Mouse (Mus musculus) CH12.LX (cell line): ENCODE data around the gene Zbtb37. TPM values are rescaled to one million over a fixed set of nuclear protein-coding genes. Genes with fewer than 3 reads are reported as not detected.

Experiments
- DNase-seq: peaks from one replicate; pipeline ENCODE4 v3.0.0-alpha.2; 2013; ENCODE audit errors: extremely low read depth
- H3K27ac ChIP-seq: 2 replicates; pipeline ENCODE4 v1.5.1; 2012; ENCODE audit warnings: low read depth, mild to moderate bottlenecking, control low read depth, moderate library complexity; ENCODE audit not compliant: insufficient read depth
- H3K27me3 ChIP-seq: replicated peaks from 2 replicates; pipeline ENCODE3; 2012; ENCODE audit warnings: inconsistent platforms
- H3K36me3 ChIP-seq, 2 experiments: replicated peaks in 1 of 2; 2 replicates each; pipeline versions ENCODE3 to v1.6.1; 2012; ENCODE audit warnings: inconsistent platforms in 1 of 2, low read length in 1 of 2, mild to moderate bottlenecking in 1 of 2, mixed read lengths in 1 of 2, moderate library complexity in 1 of 2; ENCODE audit not compliant: control insufficient read depth in 1 of 2, insufficient read depth in 1 of 2
- H3K4me1 ChIP-seq, 2 experiments: 2 replicates each; pipeline ENCODE4 v1.6.1; 2012; ENCODE audit warnings: inconsistent platforms in 1 of 2, moderate library complexity in 1 of 2; ENCODE audit not compliant: insufficient read depth in 2 of 2, control insufficient read depth in 1 of 2
- H3K4me2 ChIP-seq: 2 replicates; pipeline ENCODE4 v1.6.1; 2012; ENCODE audit warnings: low read depth, mild to moderate bottlenecking, control low read depth; ENCODE audit not compliant: poor library complexity, insufficient read depth, severe bottlenecking
- H3K4me3 ChIP-seq, 3 experiments: fragments of 150-350 bp in 1 of 3; sonication (generic) in 1 of 3; replicated peaks in 1 of 3; 2 replicates each; pipeline versions ENCODE3 to v1.5.1; 2011 to 2012; ENCODE audit warnings: low read depth in 2 of 3, low read length in 2 of 3, mild to moderate bottlenecking in 2 of 3, moderate library complexity in 2 of 3, control low read depth in 1 of 3, improper control_type of control experiment in 1 of 3, inconsistent platforms in 1 of 3, mixed read lengths in 1 of 3; ENCODE audit not compliant: poor library complexity in 1 of 3
- H3K79me2 ChIP-seq: replicated peaks from 2 replicates; pipeline ENCODE4 v1.6.1; 2012; ENCODE audit warnings: mild to moderate bottlenecking, moderate library complexity; ENCODE audit not compliant: control insufficient read depth, poor library complexity, insufficient read depth, severe bottlenecking; ENCODE audit errors: extremely low read depth
- H3K9ac ChIP-seq: 2 replicates; pipeline ENCODE4 v1.6.1; 2012; ENCODE audit warnings: low read depth, mild to moderate bottlenecking, control low read depth, moderate library complexity; ENCODE audit not compliant: insufficient read depth
- H3K9me3 ChIP-seq: replicated peaks from 2 replicates; pipeline ENCODE3; 2012; ENCODE audit warnings: low read length, inconsistent platforms, mixed read lengths
- BHLHE40 ChIP-seq: IDR thresholded peaks from 2 replicates; pipeline ENCODE4 v1.6.1; 2011; ENCODE audit warnings: mild to moderate bottlenecking, low read depth, low read length, improper control_type of control experiment
- CHD1 ChIP-seq: IDR thresholded peaks from 2 replicates; pipeline ENCODE4 v1.6.1; 2012; ENCODE audit warnings: low read depth, low read length, improper control_type of control experiment, inconsistent platforms
- CHD2 ChIP-seq: IDR thresholded peaks from 2 replicates; pipeline ENCODE4 v1.6.1; 2011; ENCODE audit warnings: low read length, improper control_type of control experiment
- ELF1 ChIP-seq: IDR thresholded peaks from 2 replicates; pipeline ENCODE4 v1.6.1; 2014; ENCODE audit warnings: low read depth, mild to moderate bottlenecking, inconsistent platforms, low read length, improper control_type of control experiment
- EP300 ChIP-seq: IDR thresholded peaks from 2 replicates; pipeline ENCODE4 v1.6.1; 2011; ENCODE audit warnings: low read length, improper control_type of control experiment
- ETS1 ChIP-seq: conservative IDR thresholded peaks from 2 replicates; pipeline ENCODE4 v1.6.1; 2012; ENCODE audit warnings: low read depth, mild to moderate bottlenecking, inconsistent platforms, low read length, improper control_type of control experiment, moderate library complexity
- GABPA ChIP-seq: IDR thresholded peaks from 2 replicates; pipeline ENCODE4 v1.6.1; 2012; ENCODE audit warnings: low read depth, low read length, improper control_type of control experiment, inconsistent platforms; ENCODE audit not compliant: insufficient replicate concordance
- HCFC1 ChIP-seq: IDR thresholded peaks from 2 replicates; pipeline ENCODE4 v1.6.1; 2012; ENCODE audit warnings: low read depth, mild to moderate bottlenecking, inconsistent platforms, low read length, improper control_type of control experiment
- IRF4 ChIP-seq: IDR thresholded peaks from 2 replicates; pipeline ENCODE4 v1.6.1; 2014; ENCODE audit warnings: low read depth, mild to moderate bottlenecking, inconsistent platforms, low read length, improper control_type of control experiment
- JUN ChIP-seq: IDR thresholded peaks from 2 replicates; pipeline ENCODE4 v1.6.1; 2011; ENCODE audit warnings: low read depth, mild to moderate bottlenecking, low read length, improper control_type of control experiment, moderate library complexity; ENCODE audit not compliant: insufficient read depth
- JUND ChIP-seq: conservative IDR thresholded peaks from 2 replicates; pipeline ENCODE4 v1.6.1; 2011; ENCODE audit warnings: low read depth, low read length, improper control_type of control experiment
- KAT2A ChIP-seq: IDR thresholded peaks from 2 replicates; pipeline ENCODE4 v1.6.1; 2012; ENCODE audit warnings: low read length, improper control_type of control experiment, inconsistent platforms; ENCODE audit not compliant: insufficient replicate concordance
- MAFK ChIP-seq: IDR thresholded peaks from 2 replicates; pipeline ENCODE4 v1.6.1; 2011; ENCODE audit warnings: low read length, improper control_type of control experiment; ENCODE audit not compliant: insufficient replicate concordance
- MAX ChIP-seq: IDR thresholded peaks from 2 replicates; pipeline ENCODE4 v1.6.1; 2011; ENCODE audit warnings: low read length, improper control_type of control experiment
- MAZ ChIP-seq: IDR thresholded peaks from 2 replicates; pipeline ENCODE4 v1.6.1; 2012; ENCODE audit warnings: low read depth, mild to moderate bottlenecking, inconsistent platforms, low read length, improper control_type of control experiment, moderate library complexity
- MEF2A ChIP-seq: IDR thresholded peaks from 2 replicates; pipeline ENCODE4 v1.6.1; 2014; ENCODE audit warnings: low read depth, mild to moderate bottlenecking, inconsistent platforms, low read length, improper control_type of control experiment, borderline replicate concordance
- MXI1 ChIP-seq: IDR thresholded peaks from 2 replicates; pipeline ENCODE4 v1.6.1; 2011; ENCODE audit warnings: mild to moderate bottlenecking, low read depth, low read length, improper control_type of control experiment
- MYC ChIP-seq: IDR thresholded peaks from 2 replicates; pipeline ENCODE4 v1.6.1; 2011; ENCODE audit warnings: low read depth, mild to moderate bottlenecking, improper control_type of control experiment, low read length
- NELFE ChIP-seq: IDR thresholded peaks from 2 replicates; pipeline ENCODE4 v1.6.1; 2011; ENCODE audit warnings: low read depth, low read length, improper control_type of control experiment
- NRF1 ChIP-seq: IDR thresholded peaks from 2 replicates; pipeline ENCODE4 v1.6.1; 2014; ENCODE audit warnings: low read depth, mild to moderate bottlenecking, inconsistent platforms, low read length, improper control_type of control experiment, moderate library complexity
- PAX5 ChIP-seq: IDR thresholded peaks from 2 replicates; pipeline ENCODE4 v1.6.1; 2012; ENCODE audit warnings: low read length, inconsistent platforms, mixed read lengths
- POLR2A ChIP-seq: IDR thresholded peaks from 2 replicates; pipeline ENCODE4 v1.6.1; 2011; ENCODE audit warnings: low read depth, mild to moderate bottlenecking, improper control_type of control experiment, low read length
- POLR2AphosphoS2 ChIP-seq: IDR thresholded peaks from 2 replicates; pipeline ENCODE4 v1.6.1; 2011; ENCODE audit warnings: low read depth, low read length, improper control_type of control experiment
- RAD21 ChIP-seq: IDR thresholded peaks from 2 replicates; pipeline ENCODE4 v1.6.1; 2011; ENCODE audit warnings: low read depth, mild to moderate bottlenecking, low read length, improper control_type of control experiment, moderate library complexity
- RCOR1 ChIP-seq: conservative IDR thresholded peaks from 2 replicates; pipeline ENCODE4 v1.6.1; 2012; ENCODE audit warnings: low read depth, mild to moderate bottlenecking, inconsistent platforms, low read length, improper control_type of control experiment
- SIN3A ChIP-seq: IDR thresholded peaks from 2 replicates; pipeline ENCODE4 v1.6.1; 2012; ENCODE audit warnings: low read length, improper control_type of control experiment, inconsistent platforms
- SMC3 ChIP-seq: IDR thresholded peaks from 2 replicates; pipeline ENCODE4 v1.6.1; 2011; ENCODE audit warnings: low read depth, low read length, improper control_type of control experiment
- TBP ChIP-seq: conservative IDR thresholded peaks from 2 replicates; pipeline ENCODE4 v1.6.1; 2011; ENCODE audit warnings: low read depth, low read length, improper control_type of control experiment
- TCF12 ChIP-seq: IDR thresholded peaks from 2 replicates; pipeline ENCODE4 v1.6.1; 2014; ENCODE audit warnings: low read depth, mild to moderate bottlenecking, inconsistent platforms, low read length, improper control_type of control experiment
- UBTF ChIP-seq: IDR thresholded peaks from 2 replicates; pipeline ENCODE4 v1.6.1; 2012; ENCODE audit warnings: low read depth, mild to moderate bottlenecking, inconsistent platforms, low read length, improper control_type of control experiment, moderate library complexity
- USF1 ChIP-seq: IDR thresholded peaks from 2 replicates; pipeline ENCODE4 v1.6.1; 2014; ENCODE audit warnings: low read depth, mild to moderate bottlenecking, inconsistent platforms, low read length, improper control_type of control experiment
- USF2 ChIP-seq: conservative IDR thresholded peaks from 2 replicates; pipeline ENCODE4 v1.6.1; 2011; ENCODE audit warnings: low read depth, low read length, improper control_type of control experiment
- ZC3H11A ChIP-seq: IDR thresholded peaks from 2 replicates; pipeline ENCODE4 v1.6.1; 2012; ENCODE audit warnings: low read depth, mild to moderate bottlenecking, inconsistent platforms, low read length, improper control_type of control experiment
- ZKSCAN1 ChIP-seq: IDR thresholded peaks from 2 replicates; pipeline ENCODE4 v1.6.1; 2012; ENCODE audit warnings: low read depth, inconsistent platforms, low read length, improper control_type of control experiment, borderline replicate concordance
- ZMIZ1 ChIP-seq: IDR thresholded peaks from 2 replicates; pipeline ENCODE4 v1.6.1; 2012; ENCODE audit warnings: low read depth, mild to moderate bottlenecking, inconsistent platforms, low read length, improper control_type of control experiment
- ZNF384 ChIP-seq: IDR thresholded peaks from 2 replicates; pipeline ENCODE4 v1.6.1; 2012; ENCODE audit warnings: low read depth, low read length, improper control_type of control experiment, inconsistent platforms
- dilution Hi-C: fragments of 300-500 bp; cut with MboI; formaldehyde crosslinking; loops from 2 replicates; pipeline ENCODE4 v1.14.3; 2020; ENCODE audit warnings: low sequenced_read_pairs; ENCODE audit not compliant: extremely low pct_unique_long_range_greater_than_20kb, extremely low pct_ligation_motif_present
- in situ Hi-C: fragments of 300-500 bp; cut with MboI; formaldehyde crosslinking; loops from 3 replicates; pipeline ENCODE4 v1.14.3; 2019; ENCODE audit warnings: low sequenced_read_pairs, low pct_ligation_motif_present, low pct_unique_long_range_greater_than_20kb, mixed read lengths
- polyA plus RNA-seq: library from polyadenylated mRNA; unstranded; fragments of >175 nt; gene quantifications from 2 replicates; pipeline ENCODE4 v1.2.1, GENCODE M21; 2012; ENCODE audit warnings: low read depth; ENCODE audit not compliant: insufficient read length
- total RNA-seq, 2 experiments: library from RNA; depleted of rRNA; stranded (reverse); fragments of 300-350 nt in 1 of 2; fragments of >200 nt in 1 of 2; gene quantifications; 2 replicates each; pipeline ENCODE4 v1.2.3; 2012 to 2014

The Zbtb37 gene
- total and polyA plus RNA-seq, 3 experiments = 4.5 to 4.8 (median 4.7) TPM

DNA sequence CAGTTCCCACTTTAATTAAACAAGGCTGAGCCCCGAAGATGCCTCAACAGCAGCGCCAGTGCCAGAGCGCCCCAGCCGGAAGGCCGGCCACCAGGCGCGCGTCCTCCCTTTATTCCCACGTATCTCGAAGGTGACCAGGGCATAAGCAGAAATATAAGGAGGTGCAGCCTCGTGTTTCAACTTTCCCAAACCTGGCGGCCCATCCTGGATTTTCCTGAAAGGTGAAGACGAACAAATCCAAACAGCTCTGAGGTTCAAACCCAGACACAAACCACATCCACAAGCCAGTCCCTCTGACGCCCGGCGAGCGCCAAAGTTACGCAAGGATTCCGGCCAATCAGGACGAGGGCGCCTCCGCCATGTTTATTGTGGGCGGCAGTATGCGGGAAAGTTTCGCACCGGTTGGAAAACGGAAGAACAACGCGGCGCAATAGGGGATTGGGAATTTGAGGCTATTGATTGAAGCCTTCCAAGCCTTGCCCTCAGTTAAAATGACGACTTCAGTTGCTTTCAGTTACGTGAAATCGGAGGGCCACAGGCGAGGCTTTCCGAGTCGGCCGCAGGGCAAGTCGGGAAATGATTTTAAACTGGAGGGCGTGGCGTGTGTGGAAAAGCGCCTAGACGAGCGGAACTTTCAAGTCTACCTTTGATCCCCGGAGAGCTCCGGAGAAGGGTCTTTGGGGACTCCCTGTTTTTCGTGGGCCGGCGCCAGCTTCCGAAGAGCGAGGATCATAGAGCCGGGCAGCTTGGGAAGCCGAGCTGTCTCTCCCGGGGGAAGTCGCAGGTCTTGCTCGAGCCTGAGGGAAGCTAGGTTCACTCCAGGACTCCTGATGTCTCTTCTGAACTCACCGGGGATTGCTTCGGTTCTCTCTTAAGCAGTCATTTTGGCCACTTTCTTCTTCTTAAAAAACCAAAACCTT lies 36.0 kb upstream of the Zbtb37 start, which contains the start of the genes Dars2 and Cenpl:
TSS of gene Dars2 (minus strand) at position 307 of the 920 bp plus-strand sequence.
TSS of gene Cenpl (plus strand) at position 362 of the 920 bp plus-strand sequence.
- DNase-seq = peak; percentile 97
- Histone ChIP-seq H3K4me1 (peaks cover 2 to 37% of the 10 kb centered on the region in 2 experiments; a peak in 3 of 4 replicates), H3K27ac (peak within 1 kb of the TSS; percentile 0), H3K9me3 (no peaks in the 10 kb centered on the region), H3K9ac (peak within 1 kb of the TSS; percentile 44), H3K4me3 (peak within 1 kb of the TSS; percentile 84 to 96 (median 86)), H3K27me3 (no peaks in the 10 kb centered on the region), H3K4me2 (peak within 1 kb of the TSS; percentile 98), H3K36me3 (peaks cover 2 to 23% of the 10 kb centered on the region in 2 experiments), H3K79me2 (peaks cover 37% of the 10 kb centered on the region)
- dilution Hi-C loops = no loop called here
- in situ Hi-C loops = loop anchor here (25.0 kb wide), 1 partner anchor 667 kb away; no protein-coding TSS in a partner anchor
- TF ChIP-seq RAD21 = no peak
- TF ChIP-seq UBTF = peak; percentile 38; the same call in 1 of the 2 replicates
- TF ChIP-seq MEF2A = peak; percentile 68; the same call in 1 of the 2 replicates
- peak; percentile 75 for TF ChIP-seq IRF4
- TF ChIP-seq ETS1 = 0 out of 2 replicates have a peak, but pooled peaks have one; percentile 17
- TF ChIP-seq MXI1 = peak; percentile 88
- peak; percentile 84; the same call in 1 of the 2 replicates for TF ChIP-seq POLR2AphosphoS2
- TF ChIP-seq JUN = no peak
- no peak for TF ChIP-seq TCF12
- no peak for TF ChIP-seq ZC3H11A
- TF ChIP-seq NELFE = peak; percentile 61
- peak; percentile 96 for TF ChIP-seq SIN3A
- TF ChIP-seq PAX5 = no peak
- TF ChIP-seq TBP = peak; percentile 50; the same call in 1 of the 2 replicates
- no peak for TF ChIP-seq EP300
- TF ChIP-seq CHD1 = peak; percentile 65; the same call in 1 of the 2 replicates
- peak; percentile 90; the same call in 1 of the 2 replicates for TF ChIP-seq MYC
- peak; percentile 91; the same call in 1 of the 2 replicates for TF ChIP-seq KAT2A
- no peak for TF ChIP-seq JUND
- peak; percentile 98 for TF ChIP-seq ELF1
- peak; percentile 79 for TF ChIP-seq NRF1
- peak; percentile 49; the same call in 1 of the 2 replicates for TF ChIP-seq ZMIZ1
- TF ChIP-seq USF2 = no peak
- peak; percentile 95 for TF ChIP-seq HCFC1
- TF ChIP-seq MAZ = 0 out of 2 replicates have a peak, but pooled peaks have one; percentile 45
- peak; percentile 68; the same call in 1 of the 2 replicates for TF ChIP-seq MAX
- TF ChIP-seq RCOR1 = peak; percentile 94
- TF ChIP-seq MAFK = no peak; the same call in 1 of the 2 replicates
- peak; percentile 58; the same call in 1 of the 2 replicates for TF ChIP-seq CHD2
- TF ChIP-seq SMC3 = no peak
- no peak for TF ChIP-seq USF1
- TF ChIP-seq ZNF384 = no peak
- peak; percentile 79 for TF ChIP-seq POLR2A
- peak; percentile 50; the same call in 1 of the 2 replicates for TF ChIP-seq GABPA
- no peak; the same call in 1 of the 2 replicates for TF ChIP-seq BHLHE40
- TF ChIP-seq ZKSCAN1 = no peak
